Mouse (Mus musculus): ENCODE results near the gene Trim67.
"Not testable (repeated sequence)": the region's sequence is repeated elsewhere in the genome, so short reads cannot be mapped to it uniquely, and the experiment has no call there.

Trim67 gene

GRCm38 (mm10) chr8:124833430-124834205, 40.7 kb downstream of the Trim67 start:
- DNase-seq (ENCODE audit: low read depth) = no peak

- DNase-seq (ENCODE audit: low read depth) = no peak
Measured at GRCm38 (mm10) chr8:124835848-124836247, 43.0 kb downstream of the Trim67 start.

GRCm38 (mm10) chr8:124836273-124836672, 43.4 kb downstream of the Trim67 start:
- DNase-seq (ENCODE audit: low read depth) = no peak

- DNase-seq (ENCODE audit: low read depth) = no peak
Measured at GRCm38 (mm10) chr8:124836907-124837306, 44.0 kb downstream of the Trim67 start.

- DNase-seq (ENCODE audit: low read depth) = no peak
Measured at GRCm38 (mm10) chr8:124837956-124838355, 45.1 kb downstream of the Trim67 start.

GRCm38 (mm10) chr8:124839371-124839770, 46.5 kb downstream of the Trim67 start:
- no peak for DNase-seq (ENCODE audit: low read depth)

- DNase-seq (ENCODE audit: low read depth) = no peak
Measured at GRCm38 (mm10) chr8:124840900-124841299, 48.0 kb downstream of the Trim67 start.

- DNase-seq (ENCODE audit: low read depth) = no peak
Measured at GRCm38 (mm10) chr8:124841775-124842174, 48.9 kb downstream of the Trim67 start.

- DNase-seq (ENCODE audit: low read depth) = not testable (repeated sequence)
Measured at GRCm38 (mm10) chr8:124842929-124843328, 50.0 kb downstream of the Trim67 start.

GRCm38 (mm10) chr8:124845131-124845530, 52.2 kb downstream of the Trim67 start:
- DNase-seq (ENCODE audit: low read depth) = no peak

- no peak for DNase-seq (ENCODE audit: low read depth)
Measured at GRCm38 (mm10) chr8:124845573-124845972, 52.7 kb downstream of the Trim67 start.

GRCm38 (mm10) chr8:124853511-124853910, 60.6 kb downstream of the Trim67 start:
- no peak for DNase-seq (ENCODE audit: low read depth)

- DNase-seq (ENCODE audit: low read depth) = peak; percentile 61
Measured at GRCm38 (mm10) chr8:124859466-124859865, 66.6 kb downstream of the Trim67 start.

- no peak for DNase-seq (ENCODE audit: low read depth)
Measured at GRCm38 (mm10) chr8:124860188-124860587, 67.3 kb downstream of the Trim67 start.

- peak; percentile 95 for DNase-seq (ENCODE audit: low read depth)
Measured at GRCm38 (mm10) chr8:124862321-124863162, 69.7 kb downstream of the Trim67 start, which contains the start of the genes Gnpat and 2810004N23Rik. Gene Gnpat, plus strand, starts transcription at chr8:124863033. Gene 2810004N23Rik, minus strand, starts transcription at chr8:124863120.

- DNase-seq (ENCODE audit: low read depth) = no peak
Measured at GRCm38 (mm10) chr8:124863163-124863677, 70.3 kb downstream of the Trim67 start.

- DNase-seq (ENCODE audit: low read depth) = peak; percentile 41
Measured at GRCm38 (mm10) chr8:124863729-124864128, 70.8 kb downstream of the Trim67 start.

GRCm38 (mm10) chr8:124866669-124867068, 73.8 kb downstream of the Trim67 start:
- DNase-seq (ENCODE audit: low read depth) = no peak

- no peak for DNase-seq (ENCODE audit: low read depth)
Measured at GRCm38 (mm10) chr8:124867126-124867525, 74.2 kb downstream of the Trim67 start.

GRCm38 (mm10) chr8:124869708-124870107, 76.8 kb downstream of the Trim67 start:
- no peak for DNase-seq (ENCODE audit: low read depth)

- DNase-seq (ENCODE audit: low read depth) = no peak
Measured at GRCm38 (mm10) chr8:124871474-124871873, 78.6 kb downstream of the Trim67 start.

- no peak for DNase-seq (ENCODE audit: low read depth)
Measured at GRCm38 (mm10) chr8:124872081-124872480, 79.2 kb downstream of the Trim67 start.

GRCm38 (mm10) chr8:124872690-124873089, 79.8 kb downstream of the Trim67 start:
- DNase-seq (ENCODE audit: low read depth) = no peak
